Mouse (Mus musculus) skeletal muscle tissue, adult 2 months (tissue): Measurements from ENCODE around the gene Tspyl1.
"Not testable (repeated sequence)": the region's sequence is repeated elsewhere in the genome, so short reads cannot be mapped to it uniquely, and the experiment has no call there.

ENCODE experiments used
- DNase-seq: peaks from one replicate; pipeline ENCODE4 v3.0.0-alpha.2; 2012; ENCODE audit warnings: low read depth, low spot score

Gene Tspyl1

DNA sequence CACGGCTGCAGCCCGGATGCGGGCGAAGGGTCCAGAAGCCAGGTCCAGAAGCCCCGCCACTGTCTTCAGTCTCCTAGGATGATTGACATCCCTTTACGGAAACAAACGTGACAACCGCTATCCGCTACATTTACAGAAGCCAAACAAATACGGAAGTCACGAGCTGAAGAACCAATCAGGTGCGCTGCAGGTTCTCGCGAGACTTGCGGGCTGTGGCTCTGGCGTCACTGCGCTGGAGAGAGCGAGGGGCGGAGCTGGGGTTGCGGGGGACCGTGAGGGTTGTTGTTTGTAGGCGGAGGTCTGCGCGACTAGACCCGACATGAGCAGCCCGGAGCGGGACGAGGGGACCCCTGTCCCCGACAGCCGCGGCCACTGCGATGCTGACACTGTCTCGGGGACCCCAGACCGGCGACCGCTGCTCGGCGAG is at the start of gene Tspyl1:
Gene Tspyl1, plus strand, starts transcription at position 229 of the 427 bp plus-strand sequence.
- peak; percentile 98 for DNase-seq

DNA sequence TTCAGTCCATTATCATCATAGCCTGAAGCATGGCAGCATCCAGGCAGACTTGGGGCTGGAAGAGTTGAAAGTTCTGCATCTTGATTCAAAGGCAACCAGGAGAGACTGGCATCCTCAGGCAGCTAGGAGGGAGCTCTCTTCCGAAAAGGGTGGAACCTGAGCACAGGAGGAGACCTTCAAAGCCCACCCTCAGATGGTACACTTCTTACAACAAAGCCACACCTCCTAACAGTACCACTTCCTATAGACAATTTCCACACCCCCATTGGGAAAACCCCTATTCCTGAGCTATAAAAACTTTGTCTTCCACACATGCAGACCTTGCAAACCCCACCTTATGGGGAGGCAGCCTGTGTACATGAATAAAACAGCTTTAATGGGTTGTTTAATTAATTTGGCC is 48.6 kb upstream of the Tspyl1 start:
- no peak for DNase-seq

DNA sequence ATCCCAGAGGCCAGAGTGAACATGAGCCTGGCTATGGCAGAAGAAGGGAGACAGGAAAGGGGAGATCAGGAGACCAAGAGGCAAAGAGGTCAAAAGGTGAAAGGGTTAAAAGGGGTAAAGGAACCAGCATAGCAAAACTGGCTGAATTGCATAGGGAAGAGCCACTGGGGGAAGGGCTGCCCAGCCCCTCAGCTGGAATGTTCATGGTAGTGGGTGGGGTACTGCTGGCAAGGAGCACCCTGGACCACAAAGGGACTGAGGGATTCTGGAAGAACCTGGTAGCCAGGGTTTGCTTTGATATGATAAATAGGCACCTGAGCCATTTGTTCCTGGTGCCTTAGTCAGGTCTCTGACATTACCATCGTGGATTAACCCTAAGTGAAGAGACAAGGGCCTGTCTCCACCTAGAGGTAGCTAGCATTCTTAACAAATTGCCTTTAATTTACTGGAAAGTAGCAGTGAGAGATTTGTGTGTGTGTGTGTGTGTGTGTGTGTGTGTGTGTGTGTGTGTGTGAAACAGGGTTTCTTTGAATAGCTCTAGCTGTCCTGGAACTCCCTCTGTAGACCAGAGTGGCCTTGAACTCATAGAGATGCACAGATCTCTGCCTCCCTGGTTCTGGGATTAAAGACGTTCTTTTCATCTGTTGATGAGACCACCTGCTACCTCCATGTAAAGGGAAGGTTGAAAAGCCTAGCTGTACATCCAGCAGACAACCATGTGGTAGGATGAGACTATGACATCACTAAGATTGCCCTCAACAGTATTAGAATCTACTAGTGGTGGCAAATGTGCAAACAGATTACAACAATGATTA is 47.9 kb upstream of the Tspyl1 start:
- peak; percentile 11 for DNase-seq

DNA sequence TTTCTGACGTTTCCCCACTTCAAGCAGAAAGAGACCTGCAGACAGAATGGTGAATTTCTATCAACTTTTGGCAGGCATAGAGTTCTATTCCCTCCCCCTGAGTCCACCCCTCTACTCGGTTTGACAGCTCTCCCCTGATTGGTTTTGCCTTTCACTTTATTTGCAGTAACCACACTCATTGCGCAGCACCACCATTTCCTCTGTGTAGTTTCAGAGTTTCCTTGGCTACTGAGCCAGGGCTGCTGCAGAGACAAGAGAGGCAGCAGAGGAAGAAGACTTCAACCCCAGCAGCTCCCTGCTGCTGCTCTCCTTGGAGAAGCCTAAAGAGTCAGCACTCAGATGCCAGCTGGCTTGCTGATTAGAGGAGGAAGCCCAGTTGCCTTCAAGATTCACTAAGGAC is 46.6 kb upstream of the Tspyl1 start:
- no peak for DNase-seq

DNA sequence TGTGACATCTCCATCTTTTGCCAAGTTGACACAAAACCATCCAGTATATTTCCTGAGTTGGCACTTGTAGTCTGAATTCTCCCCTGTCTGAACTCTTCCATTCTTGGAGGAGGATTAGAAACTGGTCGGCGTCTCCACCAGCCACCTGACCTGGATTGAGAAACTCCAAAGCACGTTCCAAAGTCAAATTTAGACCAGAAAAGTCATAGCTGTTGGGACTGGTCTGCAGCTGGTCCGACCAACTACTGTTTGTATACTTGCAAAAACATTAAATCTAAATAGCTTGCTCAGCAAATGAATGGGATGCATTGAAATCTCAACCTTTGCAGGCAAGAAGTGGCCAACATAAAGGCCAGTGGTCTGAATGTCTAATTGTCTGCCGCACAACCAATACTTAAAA is 45.4 kb upstream of the Tspyl1 start:
- DNase-seq: no peak

DNA sequence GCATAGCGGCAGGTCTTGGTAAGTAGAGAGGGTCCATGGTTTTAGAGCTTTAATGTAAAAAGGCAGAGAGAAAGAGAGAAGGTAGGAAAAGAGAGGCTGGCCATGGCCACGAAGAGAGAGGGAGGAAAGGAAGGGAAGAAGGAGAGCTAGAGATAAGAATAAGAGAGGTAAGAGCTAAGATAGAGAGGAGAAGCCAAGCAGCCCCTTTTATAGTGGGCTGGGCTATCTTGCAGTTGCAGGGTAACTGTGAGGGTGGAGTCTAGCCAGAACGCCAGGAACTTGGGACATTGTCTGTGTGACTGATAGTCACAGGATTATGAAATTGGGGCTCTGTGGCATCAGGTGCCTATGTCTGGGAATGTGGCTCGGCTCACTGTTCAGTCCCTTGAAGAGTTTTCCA is 43.5 kb upstream of the Tspyl1 start:
- no peak for DNase-seq

DNA sequence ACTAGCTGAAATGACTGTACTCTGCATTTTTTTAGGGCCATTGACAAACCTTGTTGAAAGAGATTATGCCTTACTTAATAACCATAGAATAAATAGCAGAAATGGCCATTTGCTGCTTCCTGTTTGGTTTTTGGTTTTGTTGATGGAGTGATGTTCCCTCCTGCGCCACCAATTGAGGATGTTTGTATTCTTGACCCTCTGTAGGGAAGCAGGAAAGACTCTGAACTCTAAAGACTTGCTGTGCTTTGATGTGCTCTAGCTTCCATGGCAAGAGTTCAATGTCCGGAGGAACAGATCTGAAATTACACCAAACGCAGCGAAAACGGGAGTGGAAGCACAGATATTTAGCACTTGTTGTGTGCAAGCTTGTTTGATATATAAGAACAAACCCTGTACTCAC is 37.2 kb upstream of the Tspyl1 start:
- DNase-seq: no peak

DNA sequence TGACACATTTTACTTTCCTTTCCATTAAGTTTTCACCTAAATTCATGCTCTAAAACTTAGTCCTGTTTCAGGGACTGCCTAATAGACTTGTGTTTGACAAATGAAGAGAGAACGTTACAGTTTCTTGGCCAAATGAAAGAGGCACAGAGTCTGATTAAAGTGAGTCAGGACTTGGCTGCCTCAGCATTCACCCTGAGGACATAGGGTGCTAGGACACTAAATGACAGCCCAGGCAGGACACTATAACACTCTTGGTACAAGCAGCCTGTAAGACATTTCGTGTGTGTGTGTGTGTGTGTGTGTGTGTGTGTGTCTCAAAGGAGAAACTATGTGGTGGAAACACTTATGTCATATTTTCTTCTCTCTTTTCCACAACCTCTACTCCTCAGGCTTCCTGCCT is 35.9 kb upstream of the Tspyl1 start:
- DNase-seq: no peak

DNA sequence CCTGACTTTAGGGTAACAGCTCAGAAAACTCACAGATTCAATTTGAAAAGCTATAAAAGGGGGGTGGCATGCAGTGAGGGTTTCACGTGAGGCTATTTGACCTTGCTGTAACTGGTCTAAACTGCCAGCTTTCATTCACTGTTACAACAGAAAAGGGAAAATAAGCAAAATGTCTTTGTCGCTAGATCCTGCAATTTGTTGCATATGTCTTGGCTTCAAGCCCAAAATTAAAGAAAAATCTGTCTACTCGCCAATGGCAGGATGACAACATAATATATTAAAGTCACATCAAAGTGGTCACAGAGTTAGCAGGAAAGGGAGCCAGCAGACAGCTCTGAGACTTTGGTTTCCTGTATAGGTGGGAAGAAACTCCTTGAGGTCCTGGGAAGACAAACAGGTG is 34.2 kb upstream of the Tspyl1 start:
- DNase-seq: no peak

DNA sequence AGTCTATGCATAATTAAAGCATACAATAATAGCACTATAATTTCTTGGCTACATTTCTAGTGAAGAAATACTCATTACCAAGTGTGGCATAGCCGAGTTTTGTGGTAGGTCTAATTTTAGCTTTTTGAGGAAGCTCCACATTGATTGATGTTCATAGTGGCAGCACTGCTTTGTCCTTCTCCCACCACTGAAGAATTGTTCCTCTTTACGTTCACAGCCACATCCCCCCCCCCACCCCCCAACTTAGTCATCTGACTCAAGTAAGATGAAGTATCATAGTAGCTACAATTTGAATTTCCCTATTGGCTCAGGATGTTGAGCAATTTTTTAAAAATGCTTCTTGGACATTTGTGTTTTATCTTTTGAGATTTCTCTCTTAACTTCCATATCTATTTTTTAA is 32.4 kb upstream of the Tspyl1 start:
- DNase-seq: peak; percentile 29

DNA sequence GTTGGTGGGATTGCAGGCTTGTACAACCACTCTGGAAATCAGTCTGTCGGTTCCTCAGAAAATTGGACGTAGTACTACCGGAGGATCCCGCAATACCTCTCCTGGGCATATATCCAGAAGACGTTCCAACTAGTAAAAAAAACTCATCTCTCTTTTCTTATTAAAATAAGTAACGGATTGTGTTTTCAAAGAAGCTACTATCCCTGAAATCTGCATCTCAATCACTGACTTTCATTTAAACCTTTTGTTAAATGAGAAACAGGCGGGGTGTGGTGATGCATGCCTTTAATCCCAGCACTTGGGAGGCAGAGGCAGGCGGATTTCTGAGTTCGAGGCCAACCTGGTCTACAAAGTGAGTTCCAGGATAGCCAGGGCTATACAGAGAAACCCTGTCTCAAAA is 29.2 kb upstream of the Tspyl1 start:
- not testable (repeated sequence) for DNase-seq

DNA sequence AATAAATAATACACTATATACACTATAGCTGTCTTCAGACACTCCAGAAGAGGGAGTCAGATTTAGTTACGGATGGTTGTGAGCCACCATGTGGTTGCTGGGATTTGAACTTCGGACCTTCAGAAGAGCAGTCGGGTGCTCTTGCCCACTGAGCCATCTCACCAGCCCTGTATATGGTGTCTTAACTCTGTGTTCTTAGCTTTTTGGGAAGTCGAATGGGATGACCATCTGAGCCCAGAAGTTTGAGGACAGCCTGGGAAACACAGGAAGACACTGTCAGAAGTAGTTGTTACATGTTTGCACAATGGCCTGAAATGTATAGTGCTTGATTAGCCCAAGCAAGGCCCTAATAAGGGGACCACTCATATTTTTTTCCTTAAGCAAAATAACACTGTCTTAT is 16.9 kb upstream of the Tspyl1 start:
- DNase-seq: no peak

DNA sequence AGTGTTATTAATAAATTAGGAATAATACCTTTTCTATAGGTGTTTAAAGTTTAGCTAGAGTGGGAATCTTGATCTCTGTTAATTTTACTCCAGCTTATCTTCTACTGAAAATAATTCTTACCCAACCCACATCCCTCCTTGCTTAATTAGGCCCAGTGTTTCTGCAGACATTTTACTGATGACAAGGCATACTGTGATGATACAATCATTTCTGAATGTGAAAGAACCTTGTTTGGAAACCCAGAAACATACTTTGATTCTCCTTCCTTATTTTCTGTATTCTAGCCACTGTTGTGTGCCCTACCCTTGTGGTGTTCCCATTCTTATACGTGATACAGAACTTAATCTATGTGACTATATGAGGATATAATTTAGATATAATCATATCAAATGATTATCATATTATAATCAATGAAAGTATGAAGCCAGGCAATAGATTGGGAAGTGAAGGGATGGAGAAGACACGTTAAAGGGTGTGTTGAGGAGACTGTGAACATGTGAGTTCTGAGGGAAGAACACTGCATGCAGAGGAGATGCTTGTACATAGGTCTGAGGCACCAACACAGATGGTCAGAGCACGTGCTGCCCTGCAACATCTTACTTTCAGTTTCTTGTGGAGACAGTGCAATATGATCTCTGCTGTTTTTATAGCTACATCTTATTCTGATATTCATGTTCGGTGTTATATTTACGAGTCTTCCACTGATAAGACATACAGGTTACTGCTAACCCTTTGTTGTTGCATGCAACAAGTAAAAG is 14.5 kb upstream of the Tspyl1 start:
- no peak for DNase-seq

DNA sequence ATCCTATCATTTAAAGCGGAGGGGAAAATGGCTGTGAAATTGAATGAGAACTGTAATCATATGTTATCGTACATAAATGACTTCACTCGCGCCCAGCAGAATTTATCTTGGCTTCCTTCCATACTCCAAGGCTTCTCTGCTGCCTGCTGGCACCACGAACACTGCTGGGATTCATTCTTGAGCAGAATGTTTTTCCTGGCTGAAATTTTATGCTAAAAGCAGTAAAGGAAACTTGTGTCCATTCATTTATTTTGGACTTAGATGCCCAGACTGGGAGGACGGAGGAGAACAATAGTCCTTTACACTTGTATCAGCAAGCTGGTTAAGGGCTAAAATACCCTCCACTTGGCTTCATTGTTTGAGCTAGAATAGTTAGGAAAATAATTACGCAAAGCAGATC is 10.3 kb upstream of the Tspyl1 start:
- DNase-seq: no peak

DNA sequence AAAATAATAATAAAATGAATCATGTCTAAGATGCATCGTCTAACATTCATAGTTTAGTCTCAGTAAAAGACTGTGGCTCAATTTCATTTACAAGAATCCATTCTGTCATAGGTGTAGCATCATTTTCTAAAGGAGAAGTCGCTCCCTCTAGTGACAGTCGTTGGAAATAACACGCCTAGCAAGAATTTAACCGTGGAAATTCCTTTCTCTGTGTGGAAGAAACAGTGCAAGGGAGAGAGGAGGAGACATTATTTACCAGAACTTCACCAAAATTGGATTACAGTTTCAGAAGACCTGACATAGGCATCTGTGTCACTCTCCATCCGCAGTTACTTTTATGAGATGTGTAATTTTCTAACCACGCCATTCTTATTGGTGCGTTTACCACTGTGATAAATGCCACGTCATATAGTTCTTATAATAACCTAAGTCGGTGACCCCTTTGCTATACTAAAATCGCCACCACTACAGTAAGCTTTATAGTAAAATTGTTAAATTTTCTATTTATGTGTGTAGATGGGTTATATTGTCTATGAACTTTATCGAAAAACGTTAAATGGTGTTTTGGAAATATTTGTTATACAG is 1.3 kb upstream of the Tspyl1 start:
- peak; percentile 43 for DNase-seq

DNA sequence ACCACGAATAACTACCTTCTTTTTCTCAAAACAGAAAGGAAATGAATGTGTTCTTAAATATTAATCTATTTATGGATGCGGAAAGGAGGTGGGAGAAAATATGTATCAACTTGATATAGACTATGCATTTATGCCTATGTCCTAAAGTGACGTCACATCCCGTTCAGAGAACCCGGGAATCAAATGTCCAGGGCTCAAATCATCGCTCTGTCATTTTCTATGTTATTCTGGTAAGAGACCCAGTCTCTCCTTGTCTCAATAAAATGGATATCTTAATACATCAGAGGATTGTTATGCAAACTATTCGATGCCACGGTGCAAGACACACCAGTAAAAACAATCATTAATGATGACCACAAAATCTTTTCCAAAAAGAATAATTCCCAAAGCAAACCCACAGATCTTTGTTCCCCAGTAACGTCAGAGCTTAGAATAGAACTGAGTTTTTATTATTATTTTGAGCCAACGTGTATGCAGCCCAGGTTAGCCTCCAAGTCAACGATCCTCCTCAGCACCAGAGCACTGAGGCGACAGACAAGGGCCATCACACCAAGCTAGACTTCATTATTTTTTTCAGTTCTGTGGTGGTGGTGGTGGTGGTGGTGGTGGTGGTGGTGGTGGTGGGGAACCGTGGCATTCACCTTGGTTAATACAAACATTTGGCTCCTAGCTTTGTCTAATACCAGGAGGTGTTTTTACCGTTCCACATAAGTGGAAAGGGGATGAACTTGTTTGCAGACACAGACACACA is 604 bp upstream of the Tspyl1 start:
- DNase-seq: no peak

DNA sequence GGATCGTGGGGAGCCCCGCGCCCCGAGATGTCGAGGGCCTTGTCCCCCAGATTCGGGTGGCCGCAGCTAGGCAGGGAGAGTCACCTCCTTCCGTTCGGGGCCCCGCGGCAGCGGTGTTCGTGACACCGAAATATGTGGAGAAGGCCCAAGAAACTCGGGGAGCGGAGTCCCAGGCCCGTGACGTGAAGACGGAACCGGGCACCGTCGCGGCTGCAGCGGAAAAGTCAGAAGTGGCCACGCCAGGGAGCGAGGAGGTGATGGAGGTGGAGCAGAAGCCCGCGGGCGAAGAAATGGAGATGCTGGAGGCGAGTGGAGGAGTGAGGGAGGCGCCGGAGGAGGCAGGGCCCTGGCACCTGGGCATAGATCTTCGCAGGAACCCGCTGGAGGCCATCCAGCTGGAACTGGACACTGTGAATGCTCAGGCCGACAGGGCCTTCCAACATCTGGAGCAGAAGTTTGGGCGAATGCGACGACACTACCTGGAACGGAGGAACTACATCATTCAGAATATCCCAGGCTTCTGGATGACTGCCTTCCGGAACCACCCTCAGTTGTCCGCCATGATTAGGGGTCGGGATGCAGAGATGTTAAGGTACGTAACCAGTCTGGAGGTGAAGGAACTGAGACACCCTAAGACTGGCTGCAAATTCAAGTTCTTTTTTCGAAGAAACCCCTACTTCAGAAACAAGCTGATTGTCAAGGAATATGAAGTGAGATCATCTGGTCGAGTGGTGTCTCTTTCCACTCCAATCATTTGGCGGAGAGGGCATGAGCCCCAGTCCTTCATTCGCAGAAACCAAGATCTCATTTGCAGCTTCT is 639 bp downstream of the Tspyl1 start:
- no peak for DNase-seq

DNA sequence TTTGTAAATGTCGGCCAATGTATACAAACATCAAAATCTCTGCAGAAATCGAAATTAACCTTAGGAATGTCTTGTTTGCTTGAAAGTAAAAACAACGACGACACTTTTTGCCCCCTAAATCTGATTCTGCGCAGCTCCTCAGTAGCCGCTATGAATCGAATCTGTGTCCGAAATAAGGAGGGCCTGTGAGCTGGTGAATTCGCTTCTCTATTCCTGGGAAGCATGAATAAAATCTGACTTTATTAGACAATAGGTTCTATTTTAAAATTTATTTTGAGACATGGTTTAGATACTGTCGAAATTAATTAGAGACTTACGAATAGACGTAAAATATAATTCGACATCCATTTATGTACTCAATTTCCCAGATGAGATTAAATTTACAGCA is 14.9 kb downstream of the Tspyl1 start:
- DNase-seq: no peak

DNA sequence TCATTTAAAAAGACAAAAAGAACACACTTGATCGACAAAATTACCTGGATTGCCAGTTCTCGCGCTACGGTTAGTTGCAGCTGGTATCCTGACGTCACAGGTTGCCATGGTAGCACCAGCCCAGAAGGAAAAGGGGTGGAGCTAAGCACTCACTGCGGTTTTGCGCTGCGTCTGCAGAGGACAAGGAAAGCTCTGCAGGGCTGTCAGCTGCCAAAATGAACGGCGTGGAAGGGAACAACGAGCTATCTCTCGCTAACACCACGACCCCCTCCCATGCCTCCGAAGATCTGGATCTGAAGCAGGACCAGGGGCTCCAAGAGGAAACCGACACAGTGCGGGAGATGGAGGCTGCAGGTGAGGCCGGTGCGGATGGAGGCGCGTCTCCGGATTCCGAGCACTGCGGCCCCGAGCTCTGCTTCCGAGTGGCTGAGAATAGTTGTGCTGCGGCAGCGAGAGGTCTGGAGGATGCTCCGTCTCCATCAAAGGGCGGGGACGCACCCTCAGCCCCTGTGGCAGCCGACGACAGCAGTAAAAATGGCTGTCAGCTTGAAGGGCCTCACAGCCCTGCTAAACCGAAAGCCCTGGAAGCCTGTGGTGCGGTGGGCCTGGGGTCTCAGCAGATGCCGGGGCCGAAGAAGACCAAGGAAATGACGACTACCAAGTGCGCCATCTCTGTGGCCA is 15.4 kb downstream of the Tspyl1 start, which contains the start of gene Tspyl4:
Gene Tspyl4, plus strand, starts transcription at position 144 of the 681 bp plus-strand sequence.
- peak; percentile 93 for DNase-seq

DNA sequence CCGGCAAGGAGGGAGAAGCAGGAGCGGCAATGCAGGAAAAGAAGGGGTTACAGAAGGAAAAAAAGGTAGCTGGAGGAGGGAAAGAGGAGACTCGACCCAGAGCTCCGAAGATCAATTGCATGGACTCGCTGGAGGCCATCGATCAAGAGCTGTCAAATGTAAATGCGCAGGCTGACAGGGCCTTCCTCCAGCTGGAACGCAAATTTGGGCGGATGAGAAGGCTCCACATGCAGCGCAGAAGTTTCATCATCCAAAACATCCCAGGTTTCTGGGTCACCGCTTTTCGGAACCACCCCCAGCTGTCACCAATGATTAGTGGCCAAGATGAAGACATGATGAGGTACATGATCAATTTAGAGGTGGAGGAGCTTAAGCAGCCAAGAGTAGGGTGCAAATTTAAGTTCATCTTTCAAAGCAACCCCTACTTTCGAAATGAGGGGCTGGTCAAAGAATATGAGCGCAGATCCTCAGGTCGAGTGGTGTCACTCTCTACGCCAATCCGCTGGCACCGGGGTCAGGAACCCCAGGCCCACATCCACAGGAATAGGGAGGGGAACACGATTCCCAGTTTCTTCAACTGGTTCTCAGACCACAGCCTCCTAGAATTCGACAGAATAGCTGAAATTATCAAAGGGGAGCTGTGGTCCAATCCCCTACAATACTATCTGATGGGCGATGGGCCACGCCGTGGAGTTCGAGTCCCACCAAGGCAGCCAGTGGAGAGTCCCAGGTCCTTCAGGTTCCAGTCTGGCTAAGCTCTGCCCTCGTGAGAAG is 16.2 kb downstream of the Tspyl1 start:
- DNase-seq: no peak
